Mouse (Mus musculus) midbrain, embryonic 14.5 days (tissue): ENCODE data around the gene Grm6. TPM values are rescaled to one million over a fixed set of nuclear protein-coding genes. Genes with fewer than 3 reads are reported as not detected.

Experiments
- ATAC-seq: fragments of 200-750 bp; cut with Nextera tagmentation; 2 replicates; pipeline ENCODE4 v1.8.0; 2017; ENCODE audit warnings: moderate number of reproducible peaks, moderate library complexity; ENCODE audit not compliant: low FRiP score, low TSS enrichment
- DNase-seq: peaks from one replicate; pipeline ENCODE4 v3.0.0-alpha.2; 2015
- H3K27ac ChIP-seq: fragments of 300-500 bp; sonication (generic); replicated peaks from 2 replicates; pipeline ENCODE4 v1.5.1; 2014; ENCODE audit warnings: mild to moderate bottlenecking, low read depth, low read length, moderate library complexity
- H3K27me3 ChIP-seq: fragments of 300-500 bp; sonication (generic); 2 replicates; pipeline ENCODE4 v1.6.1; 2014; ENCODE audit warnings: low read length, control low read depth, mixed read lengths; ENCODE audit not compliant: control insufficient read depth, insufficient read depth
- H3K36me3 ChIP-seq: fragments of 300-500 bp; sonication (generic); 2 replicates; pipeline ENCODE4 v1.6.1; 2014; ENCODE audit warnings: low read length, control low read depth; ENCODE audit not compliant: control insufficient read depth, insufficient read depth
- H3K4me1 ChIP-seq: fragments of 300-500 bp; sonication (generic); 2 replicates; pipeline ENCODE4 v1.6.1; 2014; ENCODE audit warnings: mild to moderate bottlenecking, antibody characterized with exemption, low read length, control low read depth; ENCODE audit not compliant: control insufficient read depth, insufficient read depth
- H3K4me2 ChIP-seq: fragments of 300-500 bp; sonication (generic); 2 replicates; pipeline ENCODE4 v1.6.1; 2014; ENCODE audit warnings: mild to moderate bottlenecking, low read length, moderate library complexity
- H3K4me3 ChIP-seq: fragments of 300-500 bp; sonication (generic); replicated peaks from 2 replicates; pipeline ENCODE4 v1.5.1; 2014; ENCODE audit warnings: low read depth, low read length
- H3K9ac ChIP-seq: fragments of 300-500 bp; sonication (generic); replicated peaks from 2 replicates; pipeline ENCODE4 v1.6.1; 2014; ENCODE audit warnings: mild to moderate bottlenecking, low read length, moderate library complexity
- H3K9me3 ChIP-seq: fragments of 300-500 bp; sonication (generic); 2 replicates; pipeline ENCODE4 v1.6.1; 2016; ENCODE audit warnings: low read length, control low read depth, mixed read lengths; ENCODE audit not compliant: control insufficient read depth
- WGBS: fragments of 180-500 bp; shearing (Covaris S2); extraction: QIAGEN DNeasy Blood & Tissue Kit; methylation state at CpG from one replicate; pipeline ENCODE4 v1.1.7; 2014; 5-methylcytosine and 5-hydroxymethylcytosine counted together
- polyA plus RNA-seq: library from polyadenylated mRNA; unstranded; fragments of >200 nt; fragmentation: Nextera tagmentation; extraction: Ambion mirVana; gene quantifications from 2 replicates; pipeline ENCODE4 v1.2.1, GENCODE M21; 2014

The Grm6 gene
- polyA plus RNA-seq, 1 experiment from 2014 or later = not detected

DNA sequence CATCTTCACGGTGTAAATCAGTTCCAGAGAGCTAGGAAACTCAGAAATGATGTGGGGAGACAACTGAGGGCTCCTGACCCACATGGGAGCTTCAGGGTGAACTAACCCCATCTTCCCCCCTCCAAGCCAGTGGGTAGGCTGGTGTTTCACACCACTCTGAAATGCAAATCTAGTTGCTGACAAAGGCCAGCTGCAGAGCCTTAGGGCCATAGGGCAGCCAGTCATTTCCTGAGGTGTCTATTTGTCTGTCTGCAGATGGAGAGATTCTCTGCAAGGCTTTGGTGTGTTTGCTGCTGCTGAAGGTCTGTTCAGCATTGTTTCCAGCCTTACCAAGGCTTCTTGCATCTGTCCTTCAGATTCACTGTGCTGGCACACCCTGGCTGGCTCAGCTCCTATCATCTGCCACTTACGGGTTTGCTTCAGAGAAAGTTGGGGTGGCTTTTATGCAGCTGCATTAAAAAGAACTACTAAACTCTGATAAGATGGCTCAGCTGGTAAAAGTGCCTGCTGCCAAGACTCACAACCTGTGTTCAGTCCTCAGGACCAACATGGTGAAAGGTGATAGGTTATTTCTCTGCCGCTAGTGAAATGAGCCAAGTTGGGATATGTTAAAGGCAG lies 1.9 kb upstream of the Grm6 start:
- no peak for DNase-seq
- no peak for ATAC-seq
- Histone ChIP-seq H3K9me3 (0 out of 2 replicates have a peak, but pooled peaks cover 4% of the 10 kb centered on the region), H3K36me3 (no peaks in the 10 kb centered on the region), H3K27me3 (peaks cover 54% of the 10 kb centered on the region), H3K4me1 (peaks cover 8% of the 10 kb centered on the region), H3K9ac (no peak overlapping the region), H3K4me3 (no peak overlapping the region), H3K4me2 (no peak overlapping the region), H3K27ac (no peak overlapping the region)
- WGBS = 37% methylated on average over 3 of the region's 3 CpGs

- no peak for ATAC-seq
- no peak for DNase-seq
- Histone ChIP-seq H3K9me3 (0 out of 2 replicates have a peak, but pooled peaks cover 4% of the 10 kb centered on the region), H3K4me3 (no peak overlapping the region), H3K27me3 (peaks cover 54% of the 10 kb centered on the region), H3K27ac (no peak overlapping the region), H3K4me2 (no peak overlapping the region), H3K4me1 (peaks cover 8% of the 10 kb centered on the region), H3K36me3 (no peaks in the 10 kb centered on the region), H3K9ac (no peak overlapping the region)
- WGBS = 12% methylated on average over 10 of the region's 10 CpGs
Observed at GRCm38 (mm10) chr11:50849310-50849709, 1.2 kb upstream of the Grm6 start.

DNA sequence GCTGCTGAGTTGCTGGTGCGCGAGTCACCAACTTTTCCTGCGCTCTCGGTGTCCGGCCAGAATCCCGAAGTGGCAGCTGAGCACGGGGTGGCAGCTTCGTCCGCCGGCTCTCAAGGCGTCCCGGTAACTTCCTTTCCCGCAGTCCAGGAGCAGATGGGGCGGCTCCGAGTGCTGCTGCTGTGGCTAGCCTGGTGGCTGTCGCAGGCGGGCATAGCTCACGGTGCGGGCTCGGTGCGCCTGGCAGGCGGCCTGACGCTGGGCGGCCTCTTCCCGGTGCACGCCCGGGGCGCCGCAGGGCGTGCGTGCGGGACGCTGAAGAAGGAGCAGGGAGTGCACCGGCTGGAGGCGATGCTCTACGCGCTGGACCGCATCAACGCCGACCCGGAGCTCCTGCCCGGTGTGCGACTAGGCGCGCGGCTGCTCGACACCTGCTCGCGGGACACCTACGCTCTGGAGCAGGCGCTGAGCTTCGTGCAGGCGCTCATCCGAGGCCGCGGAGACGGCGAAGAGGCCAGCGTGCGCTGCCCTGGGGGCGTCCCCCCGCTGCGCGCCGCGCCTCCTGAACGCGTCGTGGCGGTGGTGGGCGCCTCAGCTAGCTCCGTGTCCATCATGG lies 610 bp downstream of the Grm6 start:
- Histone ChIP-seq H3K9ac (peak overlapping the region; percentile 59; the same call in 1 of the 2 replicates), H3K4me3 (peak overlapping the region; percentile 46), H3K9me3 (0 out of 2 replicates have a peak, but pooled peaks cover 4% of the 10 kb centered on the region), H3K4me1 (peaks cover 8% of the 10 kb centered on the region), H3K27ac (no peak overlapping the region), H3K4me2 (peak overlapping the region; percentile 92), H3K27me3 (peaks cover 54% of the 10 kb centered on the region), H3K36me3 (no peaks in the 10 kb centered on the region)
- 0 out of 2 replicates have a peak, but pooled peaks have one; percentile 6 for ATAC-seq
- peak; percentile 61 for DNase-seq
- WGBS = under 1% methylated on average over 72 of the region's 72 CpGs

GRCm38 (mm10) chr11:50878641-50879040 lies 28.2 kb downstream of the Grm6 start:
- 94% methylated on average over 3 of the region's 3 CpGs for WGBS
- ATAC-seq (no peak), DNase-seq (no peak)
- H3K9me3 ChIP-seq = peaks cover 21% of the 10 kb centered on the region
- no peak overlapping the region for H3K4me3 ChIP-seq
- no peaks in the 10 kb centered on the region for H3K4me1 ChIP-seq
- H3K36me3 ChIP-seq = peaks cover 89% of the 10 kb centered on the region
- H3K9ac ChIP-seq = no peak overlapping the region
- H3K27me3 ChIP-seq = no peaks in the 10 kb centered on the region
- H3K27ac ChIP-seq = no peak overlapping the region
- no peak overlapping the region for H3K4me2 ChIP-seq

DNA sequence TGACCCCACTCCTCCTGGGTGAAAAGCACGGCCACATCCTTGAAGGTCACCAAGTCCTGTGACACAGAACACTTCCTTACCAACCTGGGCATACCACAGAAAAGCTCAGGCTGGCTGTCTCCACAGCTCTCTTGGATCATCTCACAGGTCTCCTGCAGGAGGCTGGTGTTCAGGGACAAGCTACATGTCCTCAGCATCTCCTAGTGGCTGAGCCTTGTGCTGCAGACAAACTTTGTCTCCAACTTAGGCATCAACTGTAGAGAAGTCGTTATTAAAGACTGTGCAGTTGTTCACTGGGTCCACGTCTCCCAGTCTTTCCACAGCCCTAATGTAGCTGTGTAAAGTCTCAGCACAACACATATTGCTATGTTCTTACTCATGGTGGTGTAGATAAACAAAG lies 33.3 kb downstream of the Grm6 start:
- peaks cover 65% of the 10 kb centered on the region for H3K36me3 ChIP-seq
- peaks cover 12% of the 10 kb centered on the region for H3K4me1 ChIP-seq
- H3K9me3 ChIP-seq = no peaks in the 10 kb centered on the region; the same call in 1 of the 2 replicates
- H3K4me3 ChIP-seq = no peak overlapping the region
- ATAC-seq (no peak), DNase-seq (no peak)
- H3K27me3 ChIP-seq = no peaks in the 10 kb centered on the region
- WGBS = 85% methylated on average over 3 of the region's 3 CpGs
- no peak overlapping the region for H3K9ac ChIP-seq
- no peak overlapping the region for H3K27ac ChIP-seq
- no peak overlapping the region for H3K4me2 ChIP-seq

- Histone ChIP-seq H3K4me2 (peak overlapping the region; percentile 84), H3K27ac (no peak overlapping the region), H3K9ac (peak overlapping the region; percentile 68), H3K4me3 (peak overlapping the region; percentile 51), H3K4me1 (peaks cover 12% of the 10 kb centered on the region), H3K27me3 (no peaks in the 10 kb centered on the region), H3K36me3 (peaks cover 41% of the 10 kb centered on the region), H3K9me3 (no peaks in the 10 kb centered on the region)
- ATAC-seq = no peak
- 42% methylated on average over 8 of the region's 8 CpGs for WGBS
- DNase-seq = peak; percentile 25
Observed at GRCm38 (mm10) chr11:50886231-50886932, 35.9 kb downstream of the Grm6 start.

GRCm38 (mm10) chr11:50886933-50887293 lies 36.4 kb downstream of the Grm6 start:
- Histone ChIP-seq H3K36me3 (peaks cover 35% of the 10 kb centered on the region), H3K9ac (peak overlapping the region; percentile 68), H3K27ac (peak overlapping the region; percentile 80), H3K4me3 (peak overlapping the region; percentile 51), H3K4me1 (peaks cover 12% of the 10 kb centered on the region), H3K27me3 (no peaks in the 10 kb centered on the region), H3K9me3 (no peaks in the 10 kb centered on the region), H3K4me2 (peak overlapping the region; percentile 84)
- ATAC-seq = peak; percentile 7; the same call in 1 of the 2 replicates
- WGBS = 27% methylated on average over 10 of the region's 10 CpGs
- no peak for DNase-seq

DNA sequence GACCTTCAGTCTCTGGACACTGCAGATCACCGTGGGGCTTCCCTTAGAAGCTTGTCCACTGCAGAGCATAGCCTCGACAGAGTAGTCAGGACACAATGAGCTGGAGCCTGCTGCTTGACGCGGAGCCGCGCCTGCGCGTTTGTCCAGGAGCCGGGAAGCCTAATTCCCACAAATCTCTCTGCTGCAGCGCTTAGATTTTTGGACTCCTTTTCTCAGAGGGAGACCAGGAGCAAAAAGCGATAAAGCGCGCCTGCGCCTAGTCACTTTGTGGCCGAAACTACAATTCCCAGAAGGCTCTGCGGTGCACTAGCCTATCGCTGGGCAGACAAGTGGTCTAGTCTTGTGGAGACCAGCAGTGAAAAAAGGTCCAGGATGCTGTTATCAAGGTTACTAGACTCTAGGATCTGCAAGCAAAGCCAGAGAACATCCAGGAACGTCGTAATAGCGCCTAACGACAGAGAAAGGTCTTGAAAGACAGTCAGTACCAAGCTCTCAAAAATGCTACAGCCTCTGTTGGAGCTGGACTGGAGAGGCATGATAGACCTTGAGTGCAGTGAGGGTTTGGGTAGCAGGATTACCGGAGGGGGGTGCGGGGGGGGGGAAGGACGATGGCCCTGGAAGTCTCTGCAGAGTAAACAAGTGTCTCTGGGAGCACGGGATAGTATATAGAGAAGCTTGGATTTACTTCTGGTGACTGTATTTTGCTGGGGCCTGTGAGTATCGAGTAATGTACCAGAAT lies 37.1 kb downstream of the Grm6 start, which contains the start of gene Zfp454:
TSS of gene Zfp454 (minus strand) at position 262 of the 739 bp plus-strand sequence.
- peak within 1 kb of the TSS; percentile 68 for H3K9ac ChIP-seq
- DNase-seq (peak; percentile 98), ATAC-seq (peak; percentile 92)
- peak within 1 kb of the TSS; percentile 51 for H3K4me3 ChIP-seq
- H3K4me2 ChIP-seq = peak within 1 kb of the TSS; percentile 84
- peaks cover 3% of the 10 kb centered on the region; the same call in 1 of the 2 replicates for H3K9me3 ChIP-seq
- peaks cover 29% of the 10 kb centered on the region for H3K36me3 ChIP-seq
- H3K27me3 ChIP-seq = no peaks in the 10 kb centered on the region
- WGBS = 6% methylated on average over 26 of the region's 26 CpGs
- peak within 1 kb of the TSS; percentile 80 for H3K27ac ChIP-seq
- H3K4me1 ChIP-seq = peaks cover 12% of the 10 kb centered on the region
